Mouse (Mus musculus): ENCODE results near the gene Adcy5.

Adcy5 gene

DNA sequence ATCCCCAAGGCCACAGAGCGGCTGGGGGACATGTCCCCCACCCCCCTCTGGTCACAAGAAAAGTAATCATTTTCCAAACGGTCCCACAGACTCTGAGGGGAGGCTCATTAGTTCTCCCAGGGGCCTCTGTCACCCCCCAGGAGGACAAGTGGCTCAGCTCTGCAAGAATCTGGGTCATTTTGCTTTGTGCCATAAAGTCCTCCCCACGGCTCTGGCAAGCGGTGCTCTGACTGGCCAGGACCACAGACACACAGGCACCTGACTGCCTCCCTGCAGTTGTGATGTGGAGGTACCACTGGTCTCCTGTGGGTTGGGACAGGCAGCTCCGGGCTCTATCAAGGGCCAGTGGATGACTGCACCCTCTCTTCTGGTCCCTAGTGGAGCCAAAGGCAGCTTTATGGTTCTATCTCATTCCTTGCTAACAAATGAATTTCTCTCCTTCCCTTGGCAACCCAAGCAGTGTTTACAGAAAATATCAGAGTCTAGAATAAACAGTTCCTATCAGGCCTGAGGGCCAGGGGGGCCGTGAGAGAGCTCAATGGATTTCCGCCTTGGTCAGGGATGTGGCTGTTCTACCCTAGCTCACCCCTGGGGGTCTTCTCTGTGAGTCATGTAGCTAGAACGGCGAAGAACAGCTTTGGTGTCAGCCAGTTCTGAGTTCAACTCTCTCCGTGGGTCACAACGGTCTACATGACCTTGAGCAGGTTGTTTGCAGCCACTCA is 34.9 kb downstream of the Adcy5 start:
- CTCF ChIA-PET: interaction anchor here in 1 of 4 experiments (1.5 kb wide), 1 partner anchor 31 kb away, joined by 4 read pairs; no protein-coding TSS in a partner anchor
- POLR2A ChIA-PET: no interaction called here

DNA sequence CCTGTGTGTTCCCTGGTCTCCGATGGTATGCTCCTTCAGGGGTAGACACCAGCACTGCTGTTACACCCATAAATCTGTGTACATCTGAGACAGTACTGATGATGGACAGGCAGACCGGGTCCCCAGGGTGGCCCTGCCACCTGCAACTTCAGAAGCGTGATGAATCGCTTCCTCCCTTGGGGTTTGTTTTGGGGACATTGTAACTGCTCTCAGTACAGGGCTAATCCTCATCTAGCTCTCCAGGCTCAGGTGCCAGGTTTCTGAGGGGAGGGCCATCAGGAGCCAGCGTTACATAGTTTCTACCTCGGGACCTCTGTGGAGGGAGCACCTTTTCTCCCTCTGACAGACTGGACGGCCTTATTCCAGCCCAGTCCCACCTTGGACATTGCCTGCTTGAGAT is 36.1 kb downstream of the Adcy5 start:
- POLR2A ChIA-PET: no interaction called here
- CTCF ChIA-PET: interaction anchor here in 1 of 4 experiments (0.6 kb wide), 1 partner anchor 233 kb away, joined by 3 read pairs; no protein-coding TSS in a partner anchor

GRCm38 (mm10) chr16:35191271-35191670 is 36.6 kb downstream of the Adcy5 start:
- ChIA-PET CTCF (interaction anchor here in 2 of 4 experiments (0.5 to 1.1 kb wide), 2 partner anchors 9 to 80 kb away, joined by 3 read pairs; no protein-coding TSS in a partner anchor), POLR2A (no interaction called here)

DNA sequence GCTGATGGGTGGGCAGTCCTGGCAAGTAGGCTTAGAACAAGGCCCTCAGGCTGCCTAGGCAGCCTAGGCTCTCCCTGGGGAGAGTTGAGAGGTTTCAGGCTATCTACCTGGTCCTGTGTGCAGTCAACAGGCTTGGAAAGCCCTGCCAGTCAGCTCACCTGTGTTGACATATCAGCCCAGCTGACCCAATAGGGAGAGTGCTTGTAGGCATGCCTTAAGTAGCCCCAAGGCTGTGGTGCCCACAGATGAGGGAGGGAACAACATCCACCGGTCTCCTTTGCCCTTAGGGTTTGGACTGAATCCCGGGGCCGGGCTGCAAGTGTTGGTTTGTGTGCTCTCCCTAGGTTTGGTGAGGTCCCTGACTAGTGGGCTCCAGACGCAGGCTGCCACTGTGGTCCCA is 37.8 kb downstream of the Adcy5 start:
- CTCF ChIA-PET: interaction anchor here in 2 of 4 experiments (0.9 to 1.5 kb wide), 3 partner anchors 11 to 88 kb away, joined by 3 read pairs; no protein-coding TSS in a partner anchor
- POLR2A ChIA-PET: interaction anchor here in 2 of 4 experiments (0.6 to 1.2 kb wide), 3 partner anchors 10 to 110 kb away, joined by 3 to 4 read pairs (median 3); no protein-coding TSS in a partner anchor

DNA sequence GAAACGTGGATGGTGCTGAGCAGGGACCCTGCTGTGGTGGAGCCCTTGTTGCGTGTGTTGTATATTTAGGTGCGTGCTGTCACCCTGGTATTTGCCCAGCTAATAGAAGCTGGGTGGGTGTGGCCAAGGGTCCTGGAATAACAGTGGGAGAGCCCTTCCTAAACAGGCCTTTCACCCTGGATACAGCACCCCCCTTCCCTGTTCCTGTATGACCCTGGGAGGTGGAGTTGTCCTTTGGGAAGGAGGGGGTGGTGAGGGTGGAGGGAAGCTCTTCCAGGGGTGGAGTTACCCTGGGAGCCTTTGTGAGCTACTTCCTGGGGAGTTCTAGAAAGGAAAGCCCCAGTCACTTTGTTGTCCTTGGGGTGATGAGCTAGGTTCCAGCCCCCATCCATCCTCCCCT is 38.7 kb downstream of the Adcy5 start:
- ChIA-PET CTCF (interaction anchor here in 2 of 4 experiments (0.9 to 1.5 kb wide), 2 partner anchors 37 to 89 kb away, joined by 3 read pairs; no protein-coding TSS in a partner anchor), POLR2A (interaction anchor here in 1 of 4 experiments (1.0 to 1.2 kb wide), 3 partner anchors 10 to 109 kb away, joined by 3 read pairs; no protein-coding TSS in a partner anchor)

DNA sequence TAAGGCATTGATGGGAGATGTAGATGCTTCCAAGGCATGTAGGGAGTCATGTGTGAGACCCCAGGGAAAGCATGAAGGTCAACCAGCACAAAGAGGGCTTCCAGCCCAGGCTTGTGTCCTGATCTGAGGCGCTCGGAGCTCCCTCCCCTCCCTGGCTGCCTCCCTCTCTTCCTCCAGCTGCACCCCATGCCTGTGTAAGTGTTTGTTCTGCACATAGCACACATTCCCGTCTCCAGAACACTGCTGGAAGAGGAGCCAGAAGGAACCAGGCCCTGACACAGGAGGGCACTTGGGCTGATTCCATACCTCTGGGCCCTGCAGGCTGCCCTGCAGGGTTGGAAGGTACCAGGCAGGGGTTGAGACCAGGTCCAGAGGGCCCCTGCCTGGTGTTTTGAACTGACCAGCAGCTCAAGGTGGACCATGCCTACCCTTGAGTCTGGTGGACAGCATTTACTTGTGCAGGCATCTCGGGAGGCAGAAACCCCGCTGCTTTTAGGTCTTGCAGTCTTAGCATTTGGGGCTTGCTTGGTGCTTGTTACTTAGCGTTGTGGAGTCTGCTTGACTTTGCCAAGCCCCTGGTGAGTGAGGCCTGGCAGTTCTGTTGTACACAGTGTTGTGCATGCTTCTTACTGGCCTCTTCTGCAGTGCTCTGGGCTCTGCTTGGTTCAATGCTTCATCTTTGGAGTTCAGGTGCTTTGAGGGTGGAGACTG is 45.2 kb downstream of the Adcy5 start:
- CTCF ChIA-PET: no interaction called here
- POLR2A ChIA-PET: interaction anchor here in 1 of 4 experiments (0.6 kb wide), 1 partner anchor 371 kb away, joined by 3 read pairs; no protein-coding TSS in a partner anchor

- ChIA-PET CTCF (interaction anchor here in 1 of 4 experiments (0.6 kb wide), 1 partner anchor 42 kb away, joined by 11 read pairs; no protein-coding TSS in a partner anchor), POLR2A (interaction anchor here in 1 of 4 experiments (0.7 kb wide), 2 partner anchors 10 to 29 kb away, joined by 3 to 6 read pairs; no protein-coding TSS in a partner anchor)
Measured at GRCm38 (mm10) chr16:35200432-35201142, 45.9 kb downstream of the Adcy5 start.

DNA sequence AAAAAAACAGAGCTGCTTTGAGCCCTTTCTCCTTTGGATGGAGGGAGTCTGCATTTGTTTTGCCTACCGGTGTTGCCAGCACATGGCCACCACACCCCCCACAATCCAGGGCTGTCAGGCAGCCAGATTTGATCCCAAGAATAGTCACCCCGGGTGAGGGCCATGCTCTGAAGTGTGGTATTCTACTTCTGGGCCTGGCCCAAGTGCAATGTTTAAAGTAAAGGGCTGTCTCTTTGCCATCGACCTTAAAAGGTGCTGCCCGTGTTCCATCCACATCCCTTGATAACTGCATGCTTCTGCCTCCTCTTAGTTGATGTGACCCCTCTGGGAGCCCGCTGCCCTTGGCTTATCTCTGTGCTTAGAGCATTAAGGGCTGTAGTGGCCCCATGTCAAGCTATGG is 46.6 kb downstream of the Adcy5 start:
- ChIA-PET POLR2A (interaction anchor here in 2 of 4 experiments (0.6 to 0.7 kb wide), 3 partner anchors 9 to 370 kb away, joined by 3 to 6 read pairs (median 3); no protein-coding TSS in a partner anchor), CTCF (interaction anchor here in 2 of 4 experiments (0.6 kb wide), 2 partner anchors 43 to 299 kb away, joined by 4 to 11 read pairs; no protein-coding TSS in a partner anchor)

DNA sequence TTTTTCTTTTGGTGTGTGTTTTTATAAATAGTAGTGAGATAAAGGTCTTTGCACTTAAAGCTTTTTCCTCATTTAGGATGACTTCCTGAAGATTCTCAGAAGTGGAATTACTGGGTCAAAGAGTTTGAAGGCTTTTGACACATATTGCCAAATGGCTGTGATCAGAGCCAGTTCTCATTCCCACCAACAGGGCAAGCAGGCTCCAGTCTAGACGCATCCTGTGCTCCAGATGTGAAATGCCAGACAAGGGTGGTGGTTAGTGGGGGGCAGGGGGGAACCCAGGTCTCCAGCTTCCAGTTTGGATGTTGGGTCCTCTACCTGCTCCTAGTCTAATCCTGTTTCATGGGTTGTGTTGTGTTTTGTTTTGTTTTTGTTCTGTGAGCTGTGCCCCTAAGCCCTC is 48.8 kb downstream of the Adcy5 start:
- ChIA-PET CTCF (no interaction called here), POLR2A (interaction anchor here in 1 of 4 experiments (0.7 kb wide), 1 partner anchor 75 kb away, joined by 3 read pairs; no protein-coding TSS in a partner anchor)

- POLR2A ChIA-PET: interaction anchor here in 1 of 4 experiments (0.6 kb wide), 1 partner anchor 769 kb away, joined by 4 read pairs; no protein-coding TSS in a partner anchor
- CTCF ChIA-PET: no interaction called here
Measured at GRCm38 (mm10) chr16:35205681-35206080, 51.0 kb downstream of the Adcy5 start.

DNA sequence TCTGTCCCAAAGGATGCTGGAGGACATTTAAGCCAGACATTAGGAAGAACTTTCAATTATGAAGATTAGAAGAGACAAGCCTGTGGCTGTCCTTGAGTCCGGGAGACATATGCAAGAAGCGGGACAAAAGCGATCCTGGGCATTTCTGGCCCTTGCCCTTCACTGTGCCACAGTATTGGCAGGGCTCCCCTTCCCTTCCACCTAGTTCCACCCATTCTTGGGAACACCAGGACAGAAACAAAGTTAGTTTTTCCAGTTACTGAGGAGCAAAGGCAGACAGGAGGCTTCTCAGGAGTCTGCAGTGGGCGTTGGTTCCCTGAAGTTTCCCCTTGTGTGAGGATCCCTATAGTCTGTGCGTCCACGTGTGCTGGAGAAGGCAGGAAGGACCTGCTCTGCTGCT is 51.7 kb downstream of the Adcy5 start:
- CTCF ChIA-PET: no interaction called here
- POLR2A ChIA-PET: interaction anchor here in 1 of 4 experiments (0.6 kb wide), 1 partner anchor 769 kb away, joined by 4 read pairs; no protein-coding TSS in a partner anchor

DNA sequence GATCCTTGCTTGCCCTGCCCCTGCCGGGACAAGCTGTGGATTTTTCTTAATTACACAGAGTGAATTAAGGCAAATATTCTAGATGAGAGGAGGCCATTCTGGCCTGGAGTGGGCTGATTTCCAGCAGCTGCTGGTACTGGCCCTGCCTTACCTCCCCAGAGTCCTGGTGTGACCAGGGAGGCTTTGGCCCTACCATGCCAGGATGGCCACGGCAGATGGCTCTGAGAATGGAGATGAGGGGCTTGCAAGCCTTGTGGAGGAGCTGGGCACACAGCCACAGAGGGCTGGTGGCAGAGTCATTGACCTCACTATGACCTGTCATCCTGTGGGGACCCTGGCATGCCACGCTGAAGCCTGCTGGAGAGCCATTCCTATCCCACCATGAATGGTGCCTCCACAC is 54.1 kb downstream of the Adcy5 start:
- POLR2A ChIA-PET: interaction anchor here in 1 of 4 experiments (0.7 kb wide), 1 partner anchor 46 kb away, joined by 4 read pairs; no protein-coding TSS in a partner anchor
- CTCF ChIA-PET: interaction anchor here in 1 of 4 experiments (0.6 kb wide), 1 partner anchor 200 kb away, joined by 6 read pairs; no protein-coding TSS in a partner anchor

DNA sequence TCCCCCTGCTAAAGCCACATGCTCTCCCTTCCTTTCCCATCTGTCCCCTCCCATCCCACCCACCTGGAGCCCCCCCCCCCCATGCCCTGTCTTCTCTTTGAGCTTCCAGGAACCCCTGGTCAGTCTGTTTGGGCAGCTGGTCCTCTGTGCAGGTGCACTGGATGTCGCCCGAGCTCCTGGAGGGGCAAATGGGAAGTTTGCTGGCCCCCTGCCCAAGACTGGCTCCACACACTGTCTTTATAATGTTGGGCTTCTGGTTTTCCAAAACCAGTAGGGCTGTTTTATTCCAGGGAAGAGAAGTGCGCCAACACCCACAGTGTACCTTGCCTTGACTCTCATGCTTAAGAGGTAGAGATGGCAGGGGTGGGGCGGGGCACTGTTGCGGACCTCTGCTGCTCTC is 55.1 kb downstream of the Adcy5 start:
- POLR2A ChIA-PET: interaction anchor here in 2 of 4 experiments (0.5 to 0.6 kb wide), 2 partner anchors 144 to 209 kb away, joined by 3 read pairs; no protein-coding TSS in a partner anchor
- CTCF ChIA-PET: interaction anchor here in 1 of 4 experiments (0.6 kb wide), 1 partner anchor 385 kb away, joined by 5 read pairs; no protein-coding TSS in a partner anchor

DNA sequence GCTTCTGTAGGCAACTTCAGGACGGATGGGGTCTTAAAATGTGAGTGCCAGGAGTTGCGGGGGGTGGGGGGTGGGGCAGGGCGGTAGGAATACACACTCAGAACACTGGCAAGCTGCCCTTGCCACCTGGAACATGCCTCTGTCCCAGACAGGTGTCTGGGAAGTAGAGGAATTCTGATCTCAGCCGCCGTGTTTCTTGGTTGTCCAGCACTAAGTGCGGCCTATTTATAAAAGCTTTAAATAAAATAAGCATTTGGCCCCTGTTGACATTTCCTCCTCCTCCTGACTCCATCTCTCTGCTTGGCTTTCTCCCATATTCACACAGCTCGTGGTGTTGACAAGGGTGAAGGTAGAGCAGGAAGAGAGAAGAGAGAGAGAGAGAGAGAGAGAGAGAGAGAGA is 60.4 kb downstream of the Adcy5 start:
- POLR2A ChIA-PET: interaction anchor here in 2 of 4 experiments (0.6 to 0.7 kb wide), 3 partner anchors 80 to 602 kb away, joined by 3 to 5 read pairs (median 4); no protein-coding TSS in a partner anchor
- CTCF ChIA-PET: interaction anchor here in 2 of 4 experiments (0.6 kb wide), 2 partner anchors 108 to 355 kb away, joined by 4 read pairs; no protein-coding TSS in a partner anchor

DNA sequence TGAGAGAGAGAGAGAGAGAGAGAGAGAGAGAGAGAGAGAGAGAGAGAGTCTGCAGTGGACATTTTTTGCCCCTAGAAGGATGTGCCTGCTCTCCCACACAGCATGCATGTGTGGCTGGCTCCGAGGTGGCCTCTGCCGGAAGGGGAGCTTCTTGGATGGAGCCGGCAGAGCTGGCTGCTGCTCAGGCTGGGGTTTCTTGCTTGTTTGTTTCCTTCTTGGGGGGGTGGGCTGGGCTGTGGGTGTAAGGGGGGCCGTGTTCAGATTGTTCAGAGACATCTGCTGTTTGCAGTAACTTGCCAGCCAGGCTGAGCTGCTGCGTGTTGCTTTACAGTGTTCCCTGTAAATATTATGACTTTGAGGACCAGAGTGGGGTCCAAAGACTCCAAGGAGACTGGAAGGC is 60.8 kb downstream of the Adcy5 start:
- POLR2A ChIA-PET: interaction anchor here in 2 of 4 experiments (0.6 to 0.7 kb wide), 3 partner anchors 80 to 602 kb away, joined by 3 to 5 read pairs (median 4); no protein-coding TSS in a partner anchor
- CTCF ChIA-PET: interaction anchor here in 1 of 4 experiments (0.6 kb wide), 1 partner anchor 108 kb away, joined by 4 read pairs; no protein-coding TSS in a partner anchor

DNA sequence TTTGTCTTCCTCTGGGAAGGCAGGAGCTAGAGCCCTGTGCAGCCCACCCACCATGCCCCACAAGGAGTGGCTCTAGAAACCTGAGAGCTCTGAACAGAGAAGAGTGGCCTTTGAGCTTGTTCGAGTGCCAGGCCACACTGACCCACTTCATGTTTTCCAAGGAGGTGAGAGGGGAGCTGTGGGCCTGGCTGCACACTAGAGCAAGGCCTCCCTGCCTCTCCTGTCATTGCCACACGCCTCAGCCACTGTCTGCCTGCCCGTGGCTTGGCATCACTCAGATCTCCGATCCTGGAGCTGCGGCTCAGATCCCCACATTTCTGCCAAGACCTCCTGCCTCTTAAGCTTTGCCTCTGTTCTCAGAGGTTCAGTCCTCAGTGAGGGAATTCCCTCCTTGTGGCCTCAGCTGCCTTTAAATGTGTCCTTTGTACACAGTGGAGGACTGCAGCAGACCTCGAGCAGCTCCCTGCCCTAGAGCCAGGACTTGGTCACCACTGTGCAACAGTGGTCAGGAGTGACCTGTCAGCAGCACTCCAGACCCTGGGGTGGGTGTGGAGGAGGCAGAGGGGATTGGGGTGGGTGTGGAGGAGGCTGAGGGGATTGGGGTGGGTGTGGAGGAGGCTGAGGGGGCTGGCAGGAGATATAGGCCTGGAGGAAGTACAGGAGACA is 62.3 kb downstream of the Adcy5 start:
- POLR2A ChIA-PET: interaction anchor here in 1 of 4 experiments (0.6 kb wide), 1 partner anchor 224 kb away, joined by 6 read pairs; no protein-coding TSS in a partner anchor
- CTCF ChIA-PET: interaction anchor here in 1 of 4 experiments (0.7 kb wide), 1 partner anchor 172 kb away, joined by 4 read pairs; no protein-coding TSS in a partner anchor

DNA sequence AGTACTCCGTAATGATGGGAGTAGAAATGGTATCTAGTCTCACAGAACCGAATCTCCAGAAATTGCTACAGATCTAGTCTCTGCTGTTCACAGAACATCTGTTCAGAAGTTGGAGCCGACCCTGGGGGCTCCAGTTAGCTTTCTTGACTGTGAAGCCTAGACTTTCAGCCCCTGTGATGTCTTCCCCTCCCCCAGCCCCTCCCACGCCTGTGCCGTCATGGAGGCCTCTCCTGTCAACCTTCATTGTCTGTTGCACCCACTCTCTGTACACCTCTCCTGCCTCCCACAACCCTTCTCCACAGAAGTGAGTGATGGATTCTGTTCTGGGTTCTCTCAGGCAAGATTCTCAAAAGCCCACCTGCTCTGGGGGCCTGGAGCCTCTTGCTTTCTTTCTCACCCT is 65.7 kb downstream of the Adcy5 start:
- ChIA-PET POLR2A (interaction anchor here in 1 of 4 experiments (1.1 kb wide), 1 partner anchor 14 kb away, joined by 3 read pairs; no protein-coding TSS in a partner anchor), CTCF (no interaction called here)

All from embryonic stem cell, embryonic (primary cell).